Mouse (Mus musculus): ENCODE results near the gene Stpg3. TPM values are rescaled to one million over a fixed set of nuclear protein-coding genes. Genes with fewer than 3 reads are reported as not detected.

Stpg3 gene
- polyA plus RNA-seq, 1 experiment from 2014 or later = not detected

GRCm38 (mm10) chr2:25242101-25242506 lies 27.7 kb upstream of the Stpg3 start, which contains the start of the genes Rnf208 and Cysrt1:
Gene Rnf208 (plus strand): TSS chr2:25242255.
Gene Cysrt1 (minus strand): TSS chr2:25242452.
- peak within 1 kb of the TSS; percentile 15; the same call in 1 of the 2 replicates for H3K4me3 ChIP-seq (ENCODE audit: inconsistent target)
- WGBS (ENCODE audit: missing documents) = under 1% methylated on average over 47 of the region's 59 CpGs
- no peak within 1 kb of the TSS for H3K27ac ChIP-seq
- H3K79me2 ChIP-seq (ENCODE audit: inconsistent target) = no peaks in the 10 kb centered on the region
- peaks cover 6% of the 10 kb centered on the region; the same call in 1 of the 2 replicates for H3K36me3 ChIP-seq (ENCODE audit: inconsistent target)

GRCm38 (mm10) chr2:25241438-25241775 lies 27.0 kb upstream of the Stpg3 start:
- H3K4me3 ChIP-seq (ENCODE audit: inconsistent target) = no peak overlapping the region
- 29% methylated on average over 6 of the region's 6 CpGs for WGBS (ENCODE audit: missing documents)
- no peaks in the 10 kb centered on the region for H3K79me2 ChIP-seq (ENCODE audit: inconsistent target)
- peaks cover 2% of the 10 kb centered on the region; the same call in 1 of the 2 replicates for H3K36me3 ChIP-seq (ENCODE audit: inconsistent target)
- no peak overlapping the region for H3K27ac ChIP-seq

- Histone ChIP-seq H3K27ac (no peak overlapping the region), H3K79me2 (ENCODE audit: inconsistent target) (no peaks in the 10 kb centered on the region), H3K4me3 (ENCODE audit: inconsistent target) (peak overlapping the region; percentile 15; the same call in 1 of the 2 replicates), H3K36me3 (ENCODE audit: inconsistent target) (no peaks in the 10 kb centered on the region)
- WGBS (ENCODE audit: missing documents) = 2% methylated on average over 29 of the region's 29 CpGs
Measured at GRCm38 (mm10) chr2:25240723-25241437, 26.4 kb upstream of the Stpg3 start.

GRCm38 (mm10) chr2:25240310-25240709 lies 25.9 kb upstream of the Stpg3 start:
- peak overlapping the region; percentile 15; the same call in 1 of the 2 replicates for H3K4me3 ChIP-seq (ENCODE audit: inconsistent target)
- 64% methylated on average over 8 of the region's 8 CpGs for WGBS (ENCODE audit: missing documents)
- H3K36me3 ChIP-seq (ENCODE audit: inconsistent target) = no peaks in the 10 kb centered on the region

GRCm38 (mm10) chr2:25239766-25240165 lies 25.3 kb upstream of the Stpg3 start:
- Histone ChIP-seq H3K79me2 (ENCODE audit: inconsistent target) (no peaks in the 10 kb centered on the region), H3K27ac (no peak overlapping the region), H3K4me3 (ENCODE audit: inconsistent target) (no peak overlapping the region), H3K36me3 (ENCODE audit: inconsistent target) (no peaks in the 10 kb centered on the region)
- 79% methylated on average over 3 of the region's 3 CpGs for WGBS (ENCODE audit: missing documents)

More at GRCm38 (mm10) chr2:25240310-25240709, 25.9 kb upstream of the Stpg3 start:
- H3K27ac ChIP-seq = no peak overlapping the region
- no peaks in the 10 kb centered on the region for H3K79me2 ChIP-seq (ENCODE audit: inconsistent target)

- Histone ChIP-seq H3K79me2 (ENCODE audit: inconsistent target) (no peaks in the 10 kb centered on the region), H3K36me3 (ENCODE audit: inconsistent target) (no peaks in the 10 kb centered on the region), H3K4me3 (ENCODE audit: inconsistent target) (no peak overlapping the region), H3K27ac (no peak overlapping the region)
Measured at GRCm38 (mm10) chr2:25238106-25238505, 23.7 kb upstream of the Stpg3 start.

GRCm38 (mm10) chr2:25237522-25237921 lies 23.1 kb upstream of the Stpg3 start:
- WGBS (ENCODE audit: missing documents) = 86% methylated on average over 4 of the region's 4 CpGs
- H3K27ac ChIP-seq = no peak overlapping the region
- no peaks in the 10 kb centered on the region for H3K36me3 ChIP-seq (ENCODE audit: inconsistent target)
- H3K4me3 ChIP-seq (ENCODE audit: inconsistent target) = no peak overlapping the region
- no peaks in the 10 kb centered on the region for H3K79me2 ChIP-seq (ENCODE audit: inconsistent target)

- Histone ChIP-seq H3K79me2 (ENCODE audit: inconsistent target) (no peaks in the 10 kb centered on the region), H3K4me3 (ENCODE audit: inconsistent target) (no peak within 1 kb of the TSS), H3K27ac (no peak within 1 kb of the TSS), H3K36me3 (ENCODE audit: inconsistent target) (no peaks in the 10 kb centered on the region)
- 87% methylated on average over 8 of the region's 8 CpGs for WGBS (ENCODE audit: missing documents)
Measured at GRCm38 (mm10) chr2:25236614-25237013, 22.2 kb upstream of the Stpg3 start, which contains the start of gene Rnf224. Gene Rnf224 (minus strand): TSS chr2:25236787.

GRCm38 (mm10) chr2:25234551-25235220 lies 20.2 kb upstream of the Stpg3 start:
- no peak overlapping the region for H3K4me3 ChIP-seq (ENCODE audit: inconsistent target)
- H3K36me3 ChIP-seq (ENCODE audit: inconsistent target) = no peaks in the 10 kb centered on the region
- 91% methylated on average over 5 of the region's 5 CpGs for WGBS (ENCODE audit: missing documents)
- H3K27ac ChIP-seq = no peak overlapping the region
- H3K79me2 ChIP-seq (ENCODE audit: inconsistent target) = no peaks in the 10 kb centered on the region

GRCm38 (mm10) chr2:25234050-25234449 lies 19.6 kb upstream of the Stpg3 start, which contains the start of gene Slc34a3:
Gene Slc34a3 (minus strand): TSS chr2:25234364.
- WGBS (ENCODE audit: missing documents) = 61% methylated on average over 3 of the region's 3 CpGs
- H3K79me2 ChIP-seq (ENCODE audit: inconsistent target) = no peaks in the 10 kb centered on the region
- H3K4me3 ChIP-seq (ENCODE audit: inconsistent target) = no peak within 1 kb of the TSS
- no peaks in the 10 kb centered on the region for H3K36me3 ChIP-seq (ENCODE audit: inconsistent target)
- H3K27ac ChIP-seq = no peak within 1 kb of the TSS

- no peak overlapping the region for H3K4me3 ChIP-seq (ENCODE audit: inconsistent target)
- H3K27ac ChIP-seq = no peak overlapping the region
- H3K79me2 ChIP-seq (ENCODE audit: inconsistent target) = no peaks in the 10 kb centered on the region
- no peaks in the 10 kb centered on the region for H3K36me3 ChIP-seq (ENCODE audit: inconsistent target)
- 22% methylated on average over 4 of the region's 4 CpGs for WGBS (ENCODE audit: missing documents)
Measured at GRCm38 (mm10) chr2:25233421-25233820, 19.0 kb upstream of the Stpg3 start.

GRCm38 (mm10) chr2:25231038-25231437 lies 16.6 kb upstream of the Stpg3 start:
- 91% methylated on average over 12 of the region's 12 CpGs for WGBS (ENCODE audit: missing documents)
- Histone ChIP-seq H3K4me3 (ENCODE audit: inconsistent target) (no peak overlapping the region), H3K79me2 (ENCODE audit: inconsistent target) (no peaks in the 10 kb centered on the region), H3K27ac (no peak overlapping the region), H3K36me3 (ENCODE audit: inconsistent target) (no peaks in the 10 kb centered on the region)

GRCm38 (mm10) chr2:25230581-25230980 lies 16.1 kb upstream of the Stpg3 start:
- Histone ChIP-seq H3K79me2 (ENCODE audit: inconsistent target) (no peaks in the 10 kb centered on the region), H3K27ac (no peak overlapping the region), H3K36me3 (ENCODE audit: inconsistent target) (no peaks in the 10 kb centered on the region), H3K4me3 (ENCODE audit: inconsistent target) (no peak overlapping the region)
- 100% methylated on average over 7 of the region's 7 CpGs for WGBS (ENCODE audit: missing documents)

GRCm38 (mm10) chr2:25229582-25229981 lies 15.1 kb upstream of the Stpg3 start:
- 95% methylated on average over 5 of the region's 5 CpGs for WGBS (ENCODE audit: missing documents)

GRCm38 (mm10) chr2:25228995-25229530 lies 14.6 kb upstream of the Stpg3 start:
- Histone ChIP-seq H3K4me3 (ENCODE audit: inconsistent target) (no peak overlapping the region), H3K36me3 (ENCODE audit: inconsistent target) (no peaks in the 10 kb centered on the region), H3K27ac (no peak overlapping the region), H3K79me2 (ENCODE audit: inconsistent target) (peaks cover under 1% of the 10 kb centered on the region; the same call in 1 of the 2 replicates)
- WGBS (ENCODE audit: missing documents) = 94% methylated on average over 6 of the region's 6 CpGs

More at GRCm38 (mm10) chr2:25229582-25229981, 15.1 kb upstream of the Stpg3 start:
- no peak overlapping the region for H3K27ac ChIP-seq
- no peaks in the 10 kb centered on the region for H3K36me3 ChIP-seq (ENCODE audit: inconsistent target)
- H3K4me3 ChIP-seq (ENCODE audit: inconsistent target) = no peak overlapping the region
- no peaks in the 10 kb centered on the region for H3K79me2 ChIP-seq (ENCODE audit: inconsistent target)
